Mouse (Mus musculus): ENCODE measurements around the gene Rtn2. TPM values are rescaled to one million over a fixed set of nuclear protein-coding genes. Genes with fewer than 3 reads are reported as not detected.

Gene Rtn2
- total and polyA plus RNA-seq, 2 experiments, result 0.62 to 0.65 TPM

DNA sequence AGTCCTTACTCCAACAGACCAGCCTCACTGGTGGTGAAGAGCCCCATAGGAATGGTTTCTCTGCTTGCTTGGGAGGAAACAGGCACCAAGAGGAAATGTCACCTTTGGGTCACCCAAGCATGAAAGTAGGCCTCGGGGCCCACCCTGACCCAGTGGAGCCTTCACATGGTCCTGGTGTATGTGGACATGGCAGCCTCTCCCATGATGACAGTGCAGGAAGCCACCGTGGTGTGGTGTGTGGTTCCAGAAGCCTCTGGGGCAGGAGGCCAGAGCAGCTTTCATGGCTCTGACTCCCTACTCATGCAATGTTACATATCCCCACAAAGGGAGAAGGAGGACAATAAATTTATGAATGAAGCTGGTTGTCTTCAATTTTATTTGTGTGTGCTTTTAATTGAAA, 34.9 kb upstream of the Rtn2 start:
- H3K4me1 ChIP-seq (ENCODE audit: control insufficient read depth, insufficient read depth, low read length), result no peaks in the 10 kb centered on the region
- TF ChIP-seq CTCF (IDR thresholded peaks at IDR 0.05; ENCODE audit: low read depth, low read length) (no peak), POLR2A (IDR thresholded peaks at IDR 0.05; ENCODE audit: extremely low read depth, insufficient read depth, low read length) (no peak)
- no peak for DNase-seq (ENCODE audit: extremely low read depth, low read depth, low spot score)
- H3K4me3 ChIP-seq (ENCODE audit: insufficient read depth, low read depth, low read length), result no peak overlapping the region
- no peaks in the 10 kb centered on the region; the same call in 1 of the 2 replicates for H3K79me2 ChIP-seq (ENCODE audit: control insufficient read depth, insufficient read depth, low read length)
- peaks cover 6% of the 10 kb centered on the region for H3K36me3 ChIP-seq (ENCODE audit: control insufficient read depth, insufficient read depth, low read length)
- no peaks in the 10 kb centered on the region for H3K27me3 ChIP-seq (ENCODE audit: control insufficient read depth, insufficient read depth, low read length)
- H3K27ac ChIP-seq (replicated peaks; ENCODE audit: insufficient read depth, low read depth, low read length), result no peak overlapping the region
- no peak overlapping the region for H3K9ac ChIP-seq (ENCODE audit: low read depth, low read length)
- WGBS, result 87% methylated on average over 2 of the region's 2 CpGs

DNA sequence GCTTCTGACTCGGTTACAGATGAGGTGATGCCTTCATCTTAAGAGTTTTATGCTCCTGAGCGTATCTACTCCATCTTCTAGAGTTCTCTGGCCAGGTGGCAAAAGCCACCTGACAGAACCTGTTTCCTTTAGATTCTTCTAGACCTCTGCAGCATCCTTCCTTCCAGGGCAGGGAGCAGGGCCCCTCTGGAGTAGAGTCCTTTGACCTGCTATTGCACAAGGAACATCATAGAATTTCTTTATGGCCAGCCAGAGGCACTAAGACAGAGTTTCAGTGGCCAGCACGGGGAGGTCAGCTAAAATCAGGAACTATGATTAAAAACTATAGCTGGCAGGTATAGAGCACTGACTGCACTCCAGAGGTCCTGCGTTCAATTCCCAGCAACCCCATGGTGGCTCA, 30.3 kb upstream of the Rtn2 start:
- peaks cover 4% of the 10 kb centered on the region; the same call in 1 of the 2 replicates for H3K36me3 ChIP-seq (ENCODE audit: control insufficient read depth, insufficient read depth, low read length)
- no peaks in the 10 kb centered on the region for H3K27me3 ChIP-seq (ENCODE audit: control insufficient read depth, insufficient read depth, low read length)
- TF ChIP-seq CTCF (IDR thresholded peaks at IDR 0.05; ENCODE audit: low read depth, low read length) (no peak), POLR2A (IDR thresholded peaks at IDR 0.05; ENCODE audit: extremely low read depth, insufficient read depth, low read length) (no peak)
- no peak overlapping the region for H3K4me3 ChIP-seq (ENCODE audit: insufficient read depth, low read depth, low read length)
- 85% methylated on average over 4 of the region's 4 CpGs for WGBS
- H3K27ac ChIP-seq (replicated peaks; ENCODE audit: insufficient read depth, low read depth, low read length), result no peak overlapping the region
- no peaks in the 10 kb centered on the region for H3K79me2 ChIP-seq (ENCODE audit: control insufficient read depth, insufficient read depth, low read length)
- H3K4me1 ChIP-seq (ENCODE audit: control insufficient read depth, insufficient read depth, low read length), result no peaks in the 10 kb centered on the region
- DNase-seq (ENCODE audit: extremely low read depth, low read depth, low spot score), result no peak
- H3K9ac ChIP-seq (ENCODE audit: low read depth, low read length), result no peak overlapping the region

DNA sequence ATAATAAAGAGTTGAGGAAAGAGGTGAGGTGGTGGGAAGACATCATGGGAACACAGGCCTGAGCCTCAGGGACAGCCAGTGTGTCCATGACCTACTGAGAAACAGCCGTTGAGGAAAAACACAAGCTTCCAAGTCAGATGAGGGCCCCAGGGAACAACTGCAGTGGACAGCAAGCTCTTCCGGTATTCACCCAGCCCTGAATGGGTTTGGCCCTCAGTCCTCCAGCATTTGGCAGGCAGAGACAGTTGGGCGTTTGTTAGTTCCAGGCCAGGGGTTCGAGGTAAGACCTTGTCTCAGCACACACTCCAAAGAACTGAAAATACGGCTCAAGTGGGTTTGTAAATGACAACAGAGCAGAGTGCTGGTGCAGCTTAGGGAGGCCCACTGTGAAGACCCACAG, 29.0 kb upstream of the Rtn2 start:
- Histone ChIP-seq H3K4me1 (ENCODE audit: control insufficient read depth, insufficient read depth, low read length) (no peaks in the 10 kb centered on the region), H3K27me3 (ENCODE audit: control insufficient read depth, insufficient read depth, low read length) (no peaks in the 10 kb centered on the region), H3K27ac (replicated peaks; ENCODE audit: insufficient read depth, low read depth, low read length) (no peak overlapping the region), H3K36me3 (ENCODE audit: control insufficient read depth, insufficient read depth, low read length) (peaks cover 11% of the 10 kb centered on the region), H3K4me3 (ENCODE audit: insufficient read depth, low read depth, low read length) (no peak overlapping the region), H3K79me2 (ENCODE audit: control insufficient read depth, insufficient read depth, low read length) (no peaks in the 10 kb centered on the region), H3K9ac (ENCODE audit: low read depth, low read length) (no peak overlapping the region)
- TF ChIP-seq CTCF (IDR thresholded peaks at IDR 0.05; ENCODE audit: low read depth, low read length), result no peak
- no peak for DNase-seq (ENCODE audit: extremely low read depth, low read depth, low spot score)
- 71% methylated on average over 5 of the region's 5 CpGs for WGBS

DNA sequence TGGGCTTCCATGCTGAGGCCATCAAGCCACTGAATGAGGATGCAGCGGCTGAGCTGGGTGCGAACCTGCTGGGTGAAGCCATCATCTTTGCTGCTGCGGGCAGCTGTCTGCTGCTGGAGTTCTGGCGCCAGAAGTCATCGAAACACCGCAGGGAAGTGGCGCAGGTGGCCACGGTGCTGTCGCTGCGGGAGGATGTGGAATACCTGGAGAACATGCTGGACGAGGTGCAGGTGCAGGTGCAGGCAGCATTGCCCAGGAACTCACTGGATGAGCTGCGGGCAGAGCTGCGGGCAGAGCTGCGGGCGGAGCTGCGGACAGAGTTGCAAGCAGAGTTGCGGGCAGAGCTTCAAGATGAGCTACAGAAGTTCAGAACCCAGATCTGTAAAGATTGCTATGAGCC, 27.0 kb upstream of the Rtn2 start:
- Histone ChIP-seq H3K79me2 (ENCODE audit: control insufficient read depth, insufficient read depth, low read length) (no peaks in the 10 kb centered on the region), H3K36me3 (ENCODE audit: control insufficient read depth, insufficient read depth, low read length) (peaks cover 20% of the 10 kb centered on the region), H3K9ac (ENCODE audit: low read depth, low read length) (no peak overlapping the region), H3K27me3 (ENCODE audit: control insufficient read depth, insufficient read depth, low read length) (no peaks in the 10 kb centered on the region), H3K4me1 (ENCODE audit: control insufficient read depth, insufficient read depth, low read length) (no peaks in the 10 kb centered on the region), H3K4me3 (ENCODE audit: insufficient read depth, low read depth, low read length) (no peak overlapping the region), H3K27ac (replicated peaks; ENCODE audit: insufficient read depth, low read depth, low read length) (no peak overlapping the region)
- DNase-seq (ENCODE audit: extremely low read depth, low read depth, low spot score), result no peak
- 94% methylated on average over 17 of the region's 17 CpGs for WGBS
- TF ChIP-seq CTCF (IDR thresholded peaks at IDR 0.05; ENCODE audit: low read depth, low read length) (no peak), POLR2A (IDR thresholded peaks at IDR 0.05; ENCODE audit: extremely low read depth, insufficient read depth, low read length) (no peak)

DNA sequence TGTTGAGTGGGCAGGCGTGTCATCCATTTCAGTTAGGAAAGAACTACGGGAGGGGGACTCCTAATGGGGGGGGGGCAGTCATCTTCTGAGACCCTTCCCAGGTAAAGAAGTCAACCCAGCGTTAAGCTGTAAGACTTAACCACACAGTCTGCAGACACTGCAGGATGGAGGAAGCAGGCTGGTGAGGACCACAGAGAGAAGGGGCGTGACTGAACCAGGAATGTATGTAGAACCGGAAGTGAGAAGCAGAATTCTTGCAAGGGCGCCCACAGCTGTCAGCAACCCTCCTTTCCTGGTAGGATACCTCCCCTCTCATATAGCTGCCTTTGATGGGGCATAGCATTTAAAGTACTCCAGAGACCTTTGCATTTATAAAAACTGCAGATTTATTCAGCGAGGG, 25.9 kb upstream of the Rtn2 start:
- Histone ChIP-seq H3K27me3 (ENCODE audit: control insufficient read depth, insufficient read depth, low read length) (no peaks in the 10 kb centered on the region), H3K4me3 (ENCODE audit: insufficient read depth, low read depth, low read length) (no peak overlapping the region), H3K4me1 (ENCODE audit: control insufficient read depth, insufficient read depth, low read length) (no peaks in the 10 kb centered on the region), H3K36me3 (ENCODE audit: control insufficient read depth, insufficient read depth, low read length) (peaks cover 21% of the 10 kb centered on the region), H3K27ac (replicated peaks; ENCODE audit: insufficient read depth, low read depth, low read length) (no peak overlapping the region), H3K79me2 (ENCODE audit: control insufficient read depth, insufficient read depth, low read length) (no peaks in the 10 kb centered on the region), H3K9ac (ENCODE audit: low read depth, low read length) (no peak overlapping the region)
- WGBS, result 85% methylated on average over 7 of the region's 7 CpGs
- TF ChIP-seq POLR2A (IDR thresholded peaks at IDR 0.05; ENCODE audit: extremely low read depth, insufficient read depth, low read length) (no peak), CTCF (IDR thresholded peaks at IDR 0.05; ENCODE audit: low read depth, low read length) (no peak)
- no peak for DNase-seq (ENCODE audit: extremely low read depth, low read depth, low spot score)

DNA sequence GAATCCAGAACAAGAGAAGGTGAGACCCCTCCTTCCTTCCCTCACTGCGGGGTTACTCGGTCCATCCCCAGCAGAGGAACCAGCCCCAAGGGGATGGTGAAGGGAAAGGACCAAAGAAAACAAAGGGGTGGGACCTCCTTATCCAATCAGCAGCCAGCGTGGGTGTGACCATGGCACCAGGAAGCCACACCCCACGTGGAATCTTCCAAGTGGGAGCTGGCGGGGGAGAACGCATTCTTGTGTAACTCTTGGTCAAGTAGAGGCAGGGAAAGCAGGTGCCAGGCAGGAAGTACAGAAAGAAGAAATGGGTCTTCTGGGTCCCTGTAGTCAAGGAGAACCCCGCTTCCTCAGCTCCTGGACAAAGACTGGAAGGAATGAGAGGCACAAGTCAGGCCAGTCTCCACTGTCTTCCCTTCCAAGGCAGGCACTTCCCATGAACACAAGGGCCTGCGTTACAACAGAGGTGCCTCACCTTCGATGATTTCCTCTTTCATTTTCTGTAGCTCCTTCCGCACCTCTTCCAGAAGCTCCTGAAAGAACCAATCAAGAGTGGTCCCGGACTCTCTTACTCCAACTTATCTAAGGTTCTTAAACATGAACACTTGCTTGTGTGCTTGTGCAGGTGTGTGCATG, 24.9 kb upstream of the Rtn2 start:
- TF ChIP-seq POLR2A (IDR thresholded peaks at IDR 0.05; ENCODE audit: extremely low read depth, insufficient read depth, low read length) (no peak), CTCF (IDR thresholded peaks at IDR 0.05; ENCODE audit: low read depth, low read length) (no peak)
- peak; percentile 59 for DNase-seq (ENCODE audit: extremely low read depth, low read depth, low spot score)
- Histone ChIP-seq H3K79me2 (ENCODE audit: control insufficient read depth, insufficient read depth, low read length) (no peaks in the 10 kb centered on the region), H3K27me3 (ENCODE audit: control insufficient read depth, insufficient read depth, low read length) (no peaks in the 10 kb centered on the region), H3K9ac (ENCODE audit: low read depth, low read length) (no peak overlapping the region), H3K4me3 (ENCODE audit: insufficient read depth, low read depth, low read length) (no peak overlapping the region), H3K27ac (replicated peaks; ENCODE audit: insufficient read depth, low read depth, low read length) (no peak overlapping the region), H3K36me3 (ENCODE audit: control insufficient read depth, insufficient read depth, low read length) (peaks cover 23% of the 10 kb centered on the region), H3K4me1 (ENCODE audit: control insufficient read depth, insufficient read depth, low read length) (no peaks in the 10 kb centered on the region)
- 65% methylated on average over 11 of the region's 11 CpGs for WGBS
